25 mouse cellular contexts compared by ENCODE assay signal in genomic region chr5:113393766-113394165, GRCm38 (mm10). TPM values are rescaled to one million over a fixed set of nuclear protein-coding genes. Genes with fewer than 3 reads are reported as not detected.
DNase-seq lines count a peak whose midpoint lies in the region; TF ChIP-seq lines count a peak whose summit lies in the region.
"Had no signal": no experiment of that assay in that cellular context is flagged by ENCODE, and none has a peak within 500 bp of the region (broad histone marks: within the 10 kb centered on the region; RNA-seq: fewer than 3 reads in every experiment).

No protein-coding gene starts in this region.

- no peak for TF ChIP-seq CTCF in left cerebral cortex, adult 2 months (IDR thresholded peaks at IDR 0.05)
- TF ChIP-seq CTCF in cortical plate, adult 2 months (IDR thresholded peaks at IDR 0.05; ENCODE audit: extremely low read depth, insufficient read depth, low read length), result no peak

- H3K4me3 ChIP-seq in left cerebral cortex, adult 2 months, result no peak overlapping the region
- H3K4me3 ChIP-seq in cortical plate, adult 2 months (ENCODE audit: insufficient read depth, low read length), result no peak overlapping the region
- H3K4me3 ChIP-seq: embryonic facial prominence, embryonic 10.5 days; heart, embryonic 15.5 days; hindbrain, embryonic 10.5 days had no signal

- peaks cover 7% of the 10 kb centered on the region for H3K4me1 ChIP-seq in cortical plate, adult 2 months (ENCODE audit: control insufficient read depth, insufficient read depth, low read length)
- H3K4me1 ChIP-seq: heart, embryonic 15.5 days had no signal

- peak; percentile 43 for DNase-seq in layer of hippocampus, adult 11-12 months (ENCODE audit: low spot score)
- no peak for DNase-seq in layer of hippocampus, postnatal 25 days (ENCODE audit: extremely low spot score in 1 of 2, low spot score in 1 of 2)
- DNase-seq in left cerebral cortex, adult 2 months (ENCODE audit: extremely low spot score in 1 of 2, low spot score in 2 of 2), result no peak
- no peak for DNase-seq in left cerebral cortex, adult 8-10 months (ENCODE audit: low spot score in 2 of 2)
- no peak for DNase-seq in heart, postnatal 4 days
- DNase-seq in thymus, postnatal 14 days, result no peak
- no peak for DNase-seq in adrenal gland, adult 8-10 months
- DNase-seq: adrenal gland, postnatal 14 days; cerebellum, adult 18-20 months; cerebellum, adult 9-11 months; cerebellum, postnatal 36 days; gastrocnemius, postnatal 10 days; heart, adult 18-20 months; heart, postnatal 14 days had no signal

- peak overlapping the region; percentile 74 for H3K27ac ChIP-seq in left cerebral cortex, adult 2 months
- 0 out of 2 replicates have a peak overlapping the region, but pooled peaks have one; percentile 18 for H3K27ac ChIP-seq in cortical plate, adult 2 months (ENCODE audit: insufficient read depth, low read length)
- H3K27ac ChIP-seq: embryonic facial prominence, embryonic 10.5 days; heart, embryonic 15.5 days; hindbrain, embryonic 10.5 days; hindbrain, embryonic 14.5 days had no signal

- intact Hi-C loops in left cerebral cortex, adult 2 months (cut with DNase I), result no loop called here

- TF ChIP-seq POLR2A in cortical plate, adult 2 months (IDR thresholded peaks at IDR 0.05; ENCODE audit: extremely low read depth, insufficient read depth, low read length), result peak; percentile 24; the same call in 1 of the 2 replicates

RNA-seq across cellular contexts. Expression of gene Aym1, which starts 36.7 kb away (rescaled TPM):
- total RNA-seq in layer of hippocampus, postnatal 25 days (2021), result not detected
- total RNA-seq in left cerebral cortex, adult 2 months (2021), result not detected
- total RNA-seq in left cerebral cortex, adult 8-10 months (2022), result not detected
- 0.25 and 0.32 TPM in 2 replicates for polyA plus RNA-seq in cortical plate, adult 2 months (2012; rRNA removed)
- total RNA-seq in heart, postnatal 4 days (2021), result not detected
- total RNA-seq in adrenal gland, adult 8-10 months (2022), result not detected
- total RNA-seq: adrenal gland, postnatal 14 days; ES-E14; gastrocnemius, postnatal 10 days; gastrocnemius, postnatal 4 days; heart, adult 18-20 months; heart, postnatal 14 days had no signal
- polyA plus RNA-seq: C2C12; embryonic facial prominence, embryonic 10.5 days; embryonic facial prominence, embryonic 14.5 days; forebrain, embryonic 14.5 days; heart, embryonic 11.5 days; heart, embryonic 15.5 days; hindbrain, embryonic 10.5 days; hindbrain, embryonic 14.5 days had no signal
